Mouse (Mus musculus): Measurements from ENCODE around the gene Proz. TPM values are rescaled to one million over a fixed set of nuclear protein-coding genes. Genes with fewer than 3 reads are reported as not detected.
A peak's percentile ranks its signal among the peaks of the same experiment; 100 is the strongest.

Proz gene
- polyA plus RNA-seq, 1 experiment: not detected

DNA sequence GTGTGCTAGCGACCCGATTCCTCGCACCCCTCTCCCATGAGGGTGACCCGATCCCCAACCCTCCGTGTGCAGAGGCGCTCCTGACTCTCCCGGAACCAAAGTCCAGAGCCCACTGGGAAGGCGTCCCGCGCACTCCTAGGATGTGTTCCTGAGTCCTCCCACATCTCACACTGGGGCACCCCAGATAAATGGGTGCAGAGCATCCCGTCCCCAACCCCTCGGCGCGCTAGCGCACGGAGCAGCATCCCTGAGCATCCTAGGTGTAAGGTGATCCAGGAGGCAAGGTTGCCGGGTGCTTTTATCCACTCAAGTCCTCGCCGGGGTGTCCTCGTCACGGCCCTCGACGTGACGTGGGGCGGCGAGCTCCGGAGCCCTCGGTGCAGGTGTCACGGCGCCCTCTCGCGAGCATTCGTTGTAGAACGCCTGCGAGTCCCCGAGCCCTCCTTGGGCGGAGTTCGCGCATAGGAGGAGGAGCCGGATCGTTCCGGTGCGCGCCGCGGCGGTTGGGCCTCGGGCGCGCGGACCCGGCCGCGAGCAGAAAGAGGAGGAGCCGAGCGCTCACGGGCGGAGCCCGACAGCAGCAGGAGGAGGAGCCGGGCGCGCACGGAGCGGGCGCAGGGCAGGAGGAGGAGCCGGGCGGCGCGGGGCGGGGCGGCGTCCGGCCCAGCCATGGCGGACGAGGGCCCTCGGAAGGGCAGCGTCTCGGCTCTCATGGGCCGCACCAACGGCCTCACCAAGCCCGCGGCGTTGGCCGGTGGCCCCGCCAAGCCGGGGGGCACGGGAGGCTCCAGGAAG lies 44.6 kb downstream of the Proz start, which contains the start of the genes Pcid2 and Cul4a:
Gene Pcid2, minus strand, starts transcription at position 373 of the 795 bp plus-strand sequence.
Gene Cul4a, plus strand, starts transcription at position 535 of the 795 bp plus-strand sequence.
- H3K27ac ChIP-seq (ENCODE audit: insufficient read depth, low read length): peak within 1 kb of the TSS; percentile 60
- peak within 1 kb of the TSS; percentile 82 for H3K4me3 ChIP-seq (ENCODE audit: insufficient read depth, low read length)
- peaks cover 5% of the 10 kb centered on the region; the same call in 1 of the 2 replicates for H3K4me1 ChIP-seq (ENCODE audit: control insufficient read depth, insufficient read depth, low read length)
- TF ChIP-seq CTCF (IDR thresholded peaks at IDR 0.05; ENCODE audit: borderline replicate concordance, insufficient read depth, low read length): peak; percentile 64; the same call in 1 of the 2 replicates
- TF ChIP-seq POLR2A (IDR thresholded peaks at IDR 0.05; ENCODE audit: low read depth, low read length): peak; percentile 89

DNA sequence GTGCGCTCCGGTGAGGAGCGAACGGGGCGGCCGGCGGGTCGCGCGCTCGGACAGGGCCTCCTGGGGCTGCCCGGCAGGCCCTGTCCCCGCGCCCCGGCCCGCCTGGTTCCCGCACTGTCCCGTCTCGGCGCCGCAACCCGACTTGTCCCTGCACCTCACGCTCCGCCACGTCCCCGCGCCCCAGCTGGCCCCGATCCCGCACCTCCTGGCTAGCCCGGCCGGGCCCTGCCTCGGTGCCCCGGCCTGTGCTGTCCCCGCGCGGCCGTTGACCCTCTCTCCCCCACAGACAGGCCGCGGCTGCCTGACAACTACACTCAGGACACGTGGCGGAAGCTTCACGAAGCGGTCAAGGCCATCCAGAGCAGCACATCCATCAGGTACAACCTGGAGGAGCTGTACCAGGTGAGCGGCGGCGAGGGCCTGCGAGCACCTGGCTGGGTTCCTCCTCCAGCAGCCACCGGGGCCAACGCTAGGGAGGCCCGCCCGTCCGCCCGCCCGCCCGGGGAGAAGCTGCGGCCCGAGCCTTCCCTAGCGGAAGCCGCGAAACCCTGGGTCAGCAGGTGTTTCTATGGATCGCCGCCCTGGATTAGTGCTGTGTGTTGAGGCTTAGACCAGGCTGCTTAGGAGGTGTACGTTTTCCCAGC lies 45.3 kb downstream of the Proz start:
- Histone ChIP-seq H3K27ac (ENCODE audit: insufficient read depth, low read length) (0 out of 2 replicates have a peak overlapping the region, but pooled peaks have one; percentile 38), H3K4me3 (ENCODE audit: insufficient read depth, low read length) (peak overlapping the region; percentile 81), H3K4me1 (ENCODE audit: control insufficient read depth, insufficient read depth, low read length) (peaks cover 5% of the 10 kb centered on the region; the same call in 1 of the 2 replicates)
- TF ChIP-seq CTCF (IDR thresholded peaks at IDR 0.05; ENCODE audit: borderline replicate concordance, insufficient read depth, low read length) (no peak), POLR2A (IDR thresholded peaks at IDR 0.05; ENCODE audit: low read depth, low read length) (no peak)

DNA sequence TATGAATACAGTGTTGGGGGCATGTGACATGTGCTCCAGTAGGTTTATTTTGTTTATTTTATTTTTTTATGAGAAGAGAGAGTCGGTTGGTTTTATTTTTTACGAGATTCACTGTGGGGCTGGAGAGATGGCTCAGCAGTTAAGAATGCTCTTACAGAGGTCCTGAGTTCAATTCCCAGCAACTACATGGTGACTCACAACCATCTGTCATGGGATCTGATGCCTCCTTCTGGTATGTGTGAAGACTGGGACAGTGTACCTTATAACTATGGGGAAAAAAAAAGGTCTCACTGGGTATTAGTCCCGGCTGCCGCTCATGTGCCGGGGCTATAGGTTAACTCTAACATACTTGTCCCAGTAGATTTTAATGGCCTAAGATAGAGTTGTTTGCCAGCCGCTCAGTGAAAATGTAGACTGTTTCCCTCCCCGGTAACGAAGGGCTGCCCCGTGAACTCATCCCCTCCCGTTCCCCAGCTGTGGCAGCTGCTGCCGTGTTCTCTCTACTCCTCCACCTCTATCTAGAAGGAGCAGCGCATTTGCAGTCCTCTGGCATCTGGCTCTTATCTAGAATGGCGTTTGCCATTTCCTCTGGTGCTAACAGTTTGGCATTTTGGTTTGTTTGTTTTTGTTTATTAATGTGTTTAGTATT lies 47.4 kb downstream of the Proz start:
- no peak overlapping the region for H3K4me3 ChIP-seq (ENCODE audit: insufficient read depth, low read length)
- H3K27ac ChIP-seq (ENCODE audit: insufficient read depth, low read length): no peak overlapping the region
- H3K4me1 ChIP-seq (ENCODE audit: control insufficient read depth, insufficient read depth, low read length): peaks cover 5% of the 10 kb centered on the region; the same call in 1 of the 2 replicates
- TF ChIP-seq CTCF (IDR thresholded peaks at IDR 0.05; ENCODE audit: borderline replicate concordance, insufficient read depth, low read length) (no peak), POLR2A (IDR thresholded peaks at IDR 0.05; ENCODE audit: low read depth, low read length) (no peak)

DNA sequence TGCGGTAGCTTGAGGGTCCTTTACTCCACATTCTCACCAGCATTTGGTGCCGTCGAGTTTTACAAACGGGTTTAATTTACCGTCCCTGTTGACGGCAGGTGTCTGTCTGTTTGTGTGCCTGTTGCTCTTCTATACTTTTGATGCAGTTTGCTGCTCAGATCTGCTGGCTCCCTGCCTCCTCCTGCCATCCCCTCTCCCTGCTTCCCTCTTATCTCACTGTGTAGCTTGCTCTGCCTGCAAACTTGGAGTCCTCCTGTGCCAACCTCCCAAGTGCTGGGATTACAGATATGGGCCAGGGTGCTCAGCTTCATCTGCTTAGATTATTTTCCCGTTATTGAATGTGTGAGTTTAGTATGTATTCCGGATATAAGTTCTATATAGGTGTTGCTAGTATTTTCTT lies 48.3 kb downstream of the Proz start:
- H3K4me3 ChIP-seq (ENCODE audit: insufficient read depth, low read length): no peak overlapping the region
- TF ChIP-seq CTCF (IDR thresholded peaks at IDR 0.05; ENCODE audit: borderline replicate concordance, insufficient read depth, low read length): no peak
- no peak for TF ChIP-seq POLR2A (IDR thresholded peaks at IDR 0.05; ENCODE audit: low read depth, low read length)
- H3K27ac ChIP-seq (ENCODE audit: insufficient read depth, low read length): no peak overlapping the region
- peaks cover under 1% of the 10 kb centered on the region; the same call in 1 of the 2 replicates for H3K4me1 ChIP-seq (ENCODE audit: control insufficient read depth, insufficient read depth, low read length)

DNA sequence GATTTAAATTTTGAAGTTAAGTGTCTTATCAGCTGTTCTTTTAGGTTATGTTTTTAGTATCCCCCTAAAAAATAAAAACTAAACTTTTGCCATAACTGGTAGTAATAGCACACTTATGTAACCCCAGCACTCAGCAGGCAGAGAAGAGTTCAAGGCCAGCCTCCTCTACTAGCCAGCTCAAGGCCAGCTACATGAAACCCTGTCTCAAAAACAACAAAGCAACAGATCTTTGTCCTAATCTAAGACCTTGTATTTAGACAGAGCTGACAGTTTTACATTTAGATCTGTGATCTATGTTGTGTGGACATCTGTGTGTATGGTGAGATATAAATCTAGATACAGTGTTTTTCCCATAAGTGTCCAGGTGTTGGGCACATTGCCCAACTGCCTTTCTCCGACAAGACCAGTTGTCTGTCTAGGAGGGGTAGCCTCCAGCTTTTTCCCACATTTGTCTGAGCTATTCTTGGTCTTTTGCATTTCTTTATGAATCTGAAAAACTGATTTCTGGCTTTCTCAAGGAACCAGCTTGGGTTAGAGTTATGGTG lies 48.8 kb downstream of the Proz start:
- no peak for TF ChIP-seq POLR2A (IDR thresholded peaks at IDR 0.05; ENCODE audit: low read depth, low read length)
- no peak for TF ChIP-seq CTCF (IDR thresholded peaks at IDR 0.05; ENCODE audit: borderline replicate concordance, insufficient read depth, low read length)
- H3K27ac ChIP-seq (ENCODE audit: insufficient read depth, low read length): no peak overlapping the region

DNA sequence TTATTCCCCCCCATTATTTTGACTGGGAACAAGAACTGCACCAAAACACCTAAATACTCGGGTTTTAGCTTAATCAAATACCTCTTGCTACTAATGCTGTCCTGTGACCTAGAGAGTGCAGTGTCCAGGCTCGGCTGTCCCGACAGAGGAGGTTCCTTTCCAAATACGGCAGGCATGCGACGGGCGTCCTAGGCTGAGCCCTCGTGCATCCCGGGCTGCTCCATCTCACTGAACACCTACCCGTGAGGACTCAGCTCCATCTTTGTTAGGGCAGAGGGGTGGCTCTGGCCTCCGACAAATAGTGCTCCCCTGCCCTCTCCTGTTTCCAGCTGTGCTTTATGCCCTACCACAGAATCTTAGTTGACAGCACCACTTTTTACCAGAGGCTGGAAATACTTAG lies 51.2 kb downstream of the Proz start:
- Histone ChIP-seq H3K4me3 (ENCODE audit: insufficient read depth, low read length) (no peak overlapping the region), H3K4me1 (ENCODE audit: control insufficient read depth, insufficient read depth, low read length) (no peaks in the 10 kb centered on the region; the same call in 1 of the 2 replicates)
- no peak for TF ChIP-seq CTCF (IDR thresholded peaks at IDR 0.05; ENCODE audit: borderline replicate concordance, insufficient read depth, low read length)
- TF ChIP-seq POLR2A (IDR thresholded peaks at IDR 0.05; ENCODE audit: low read depth, low read length): no peak

More for the DNA sequence above, 48.8 kb downstream of the Proz start:
- no peak overlapping the region for H3K4me3 ChIP-seq (ENCODE audit: insufficient read depth, low read length)
- no peaks in the 10 kb centered on the region; the same call in 1 of the 2 replicates for H3K4me1 ChIP-seq (ENCODE audit: control insufficient read depth, insufficient read depth, low read length)

DNA sequence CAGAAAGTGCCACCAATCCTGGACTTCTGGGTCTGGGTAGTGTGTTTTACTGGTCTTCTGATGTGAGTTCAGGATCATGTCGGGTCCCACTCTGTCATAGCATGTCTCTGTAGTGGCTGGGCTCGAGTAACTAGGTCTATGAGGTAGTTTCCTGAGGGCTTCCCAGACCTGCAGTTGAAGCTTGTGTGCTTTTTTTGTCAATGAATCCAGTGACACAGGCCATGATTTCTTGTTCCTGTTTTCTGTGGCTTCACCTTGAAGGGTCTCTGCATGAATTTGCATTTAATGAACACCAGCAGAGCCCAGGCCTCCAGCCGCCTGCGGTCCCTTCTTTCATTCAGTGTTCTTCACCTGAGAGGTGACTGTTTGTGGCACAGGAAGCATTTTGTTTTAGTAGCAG lies 52.5 kb downstream of the Proz start:
- TF ChIP-seq CTCF (IDR thresholded peaks at IDR 0.05; ENCODE audit: borderline replicate concordance, insufficient read depth, low read length) (no peak), POLR2A (IDR thresholded peaks at IDR 0.05; ENCODE audit: low read depth, low read length) (no peak)
- H3K4me3 ChIP-seq (ENCODE audit: insufficient read depth, low read length): no peak overlapping the region
- H3K4me1 ChIP-seq (ENCODE audit: control insufficient read depth, insufficient read depth, low read length): no peaks in the 10 kb centered on the region
- H3K27ac ChIP-seq (ENCODE audit: insufficient read depth, low read length): no peak overlapping the region

More for the DNA sequence above, 51.2 kb downstream of the Proz start:
- no peak overlapping the region for H3K27ac ChIP-seq (ENCODE audit: insufficient read depth, low read length)

DNA sequence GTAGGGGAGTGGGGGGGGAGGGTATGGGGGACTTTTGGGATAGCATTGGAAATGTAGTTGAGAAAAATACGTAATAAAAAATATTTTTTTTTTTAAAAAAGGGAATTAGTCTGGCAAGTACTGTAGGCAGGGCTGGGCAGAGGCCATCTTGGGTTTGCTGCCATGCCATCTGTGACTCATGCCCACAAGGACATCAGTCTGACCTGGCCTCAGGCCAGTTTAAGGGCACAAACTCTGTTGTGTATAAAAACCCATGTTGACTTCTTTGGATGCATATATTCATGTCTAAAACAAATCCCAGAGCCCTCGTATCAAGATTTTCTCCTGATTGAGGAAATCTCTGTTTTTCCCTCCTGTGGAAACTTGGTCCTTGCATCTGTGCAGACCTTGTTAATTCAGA lies 56.4 kb downstream of the Proz start:
- Histone ChIP-seq H3K4me3 (ENCODE audit: insufficient read depth, low read length) (no peak overlapping the region), H3K4me1 (ENCODE audit: control insufficient read depth, insufficient read depth, low read length) (no peaks in the 10 kb centered on the region), H3K27ac (ENCODE audit: insufficient read depth, low read length) (no peak overlapping the region)
- TF ChIP-seq POLR2A (IDR thresholded peaks at IDR 0.05; ENCODE audit: low read depth, low read length): no peak
- no peak for TF ChIP-seq CTCF (IDR thresholded peaks at IDR 0.05; ENCODE audit: borderline replicate concordance, insufficient read depth, low read length)

DNA sequence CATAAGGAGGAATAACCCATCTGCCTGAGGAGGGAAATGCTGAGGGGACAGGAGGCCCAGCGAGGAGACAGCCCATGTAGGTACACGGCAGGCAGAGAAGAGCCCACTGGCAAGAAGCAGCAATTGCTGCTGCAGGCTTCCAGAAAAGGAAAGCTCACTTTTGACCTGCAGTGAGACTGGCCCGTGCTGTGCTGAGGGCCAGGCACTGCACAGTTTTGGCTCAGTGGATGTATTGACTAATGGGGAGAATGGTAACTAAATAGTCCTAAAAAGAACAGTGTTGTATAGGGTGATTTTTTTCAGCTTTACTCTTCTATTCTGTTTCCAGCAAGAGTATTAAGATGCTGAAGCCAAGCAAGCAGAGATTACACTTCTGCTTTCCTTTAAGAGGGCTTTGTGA lies 57.8 kb downstream of the Proz start:
- no peak overlapping the region for H3K4me3 ChIP-seq (ENCODE audit: insufficient read depth, low read length)
- TF ChIP-seq CTCF (IDR thresholded peaks at IDR 0.05; ENCODE audit: borderline replicate concordance, insufficient read depth, low read length) (no peak), POLR2A (IDR thresholded peaks at IDR 0.05; ENCODE audit: low read depth, low read length) (no peak)
- no peaks in the 10 kb centered on the region for H3K4me1 ChIP-seq (ENCODE audit: control insufficient read depth, insufficient read depth, low read length)
- no peak overlapping the region for H3K27ac ChIP-seq (ENCODE audit: insufficient read depth, low read length)
